Mouse (Mus musculus): ENCODE measurements around the gene Abcc3.
A peak's percentile ranks its signal among the peaks of the same experiment; 100 is the strongest.

Abcc3 gene

DNA sequence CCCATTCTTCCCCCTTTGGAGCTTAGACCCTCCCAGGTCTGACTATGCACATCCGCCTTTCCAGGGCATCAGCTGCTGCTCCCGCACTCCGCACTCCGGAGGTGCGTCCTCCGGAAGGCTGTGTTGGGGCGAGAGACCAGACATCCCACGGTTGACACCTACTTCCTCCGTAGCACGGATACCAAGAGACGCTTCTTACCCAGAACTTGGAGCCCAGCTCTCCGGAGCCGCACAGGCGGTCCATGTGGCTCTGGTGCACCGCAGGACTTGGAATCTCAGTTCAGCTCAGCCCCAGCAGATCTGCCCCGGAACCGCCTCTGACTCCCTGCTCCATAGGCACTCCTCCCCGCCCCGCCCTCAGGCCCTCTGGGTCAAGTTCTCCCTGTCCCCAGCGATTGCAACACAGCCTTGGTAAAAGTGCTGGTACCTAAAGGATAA is at the start of gene Abcc3:
TSS of gene Abcc3 (minus strand) at position 326 of the 438 bp plus-strand sequence.
- no peak for DNase-seq (ENCODE audit: low read depth)

- DNase-seq (ENCODE audit: low read depth) = no peak
These were observed 49.0 kb upstream of the Abcc3 start for GRCm38 (mm10) chr11:94441752-94442151.

GRCm38 (mm10) chr11:94441122-94441521 is 48.3 kb upstream of the Abcc3 start:
- no peak for DNase-seq (ENCODE audit: low read depth)

GRCm38 (mm10) chr11:94440421-94440820 is 47.6 kb upstream of the Abcc3 start:
- no peak for DNase-seq (ENCODE audit: low read depth)

DNA sequence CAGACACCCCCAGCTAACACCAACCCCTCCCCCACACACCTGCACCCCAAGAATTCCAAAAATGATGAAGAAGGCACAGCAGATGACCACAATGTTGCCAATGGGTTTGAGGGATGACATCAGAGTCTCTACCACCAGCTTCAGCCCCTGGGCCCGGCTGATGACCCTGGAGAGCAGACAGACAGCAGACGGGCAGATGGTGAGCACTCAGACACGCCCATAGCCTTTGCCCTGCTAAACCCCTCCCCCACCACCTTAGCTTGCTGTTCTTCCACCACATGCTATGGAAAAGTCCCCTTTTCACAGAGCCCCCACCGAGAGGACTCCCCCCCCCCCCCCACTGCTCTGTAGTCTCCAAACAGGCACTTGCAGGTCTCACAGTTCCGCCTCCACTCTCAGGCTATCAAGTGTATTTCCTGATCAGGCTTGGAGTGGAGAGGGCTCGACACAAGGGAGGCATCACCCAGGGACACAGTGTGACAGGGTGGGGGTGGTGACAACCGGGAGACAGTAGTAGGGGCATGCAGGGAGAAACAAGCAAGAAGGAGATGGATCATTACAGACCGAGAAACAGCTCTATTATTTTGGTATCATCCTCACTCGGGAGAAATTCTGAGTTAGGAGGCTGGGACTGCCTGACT is 36.3 kb upstream of the Abcc3 start:
- DNase-seq (ENCODE audit: low read depth) = no peak

DNA sequence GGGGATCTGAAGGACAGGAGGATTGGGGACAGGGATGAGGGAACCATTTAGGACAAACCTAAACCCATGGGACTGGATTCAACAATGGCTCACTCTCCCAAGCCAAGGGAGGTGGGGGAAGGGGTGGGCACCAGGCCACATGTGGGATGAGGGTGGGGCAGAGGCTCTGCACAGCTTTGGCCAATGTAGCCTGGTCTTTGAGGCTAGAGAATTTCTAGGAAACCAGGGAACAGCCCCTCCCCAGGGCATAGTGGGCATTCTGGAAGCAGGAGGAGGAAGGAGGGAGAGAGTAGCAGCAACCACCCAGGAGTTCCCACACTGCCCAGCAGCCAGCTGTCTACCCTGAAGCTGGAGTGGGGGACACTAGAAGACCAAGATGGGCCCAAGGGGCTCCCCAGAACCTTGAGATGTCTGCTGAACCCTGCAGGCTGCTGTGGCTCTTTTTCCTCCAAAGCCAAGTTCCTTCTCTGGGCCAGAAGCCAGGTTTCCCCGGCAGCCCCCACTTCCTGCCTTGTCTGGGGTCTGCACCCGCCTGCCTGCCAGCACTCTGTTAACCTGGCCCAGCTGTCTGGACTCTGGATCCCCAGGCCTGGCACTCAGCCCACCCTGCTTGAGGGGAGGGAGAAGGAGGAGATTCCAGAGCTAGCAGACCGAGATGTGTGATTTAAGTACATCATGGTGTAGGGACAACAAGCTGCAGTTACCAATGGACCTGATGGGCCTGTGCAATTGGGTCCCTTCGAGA is 35.5 kb upstream of the Abcc3 start:
- peak; percentile 81 for DNase-seq (ENCODE audit: low read depth)

- no peak for DNase-seq (ENCODE audit: low read depth)
These were observed 32.9 kb upstream of the Abcc3 start for GRCm38 (mm10) chr11:94425656-94426055.

- DNase-seq (ENCODE audit: low read depth) = no peak
These were observed 32.4 kb upstream of the Abcc3 start for GRCm38 (mm10) chr11:94425215-94425614.

DNA sequence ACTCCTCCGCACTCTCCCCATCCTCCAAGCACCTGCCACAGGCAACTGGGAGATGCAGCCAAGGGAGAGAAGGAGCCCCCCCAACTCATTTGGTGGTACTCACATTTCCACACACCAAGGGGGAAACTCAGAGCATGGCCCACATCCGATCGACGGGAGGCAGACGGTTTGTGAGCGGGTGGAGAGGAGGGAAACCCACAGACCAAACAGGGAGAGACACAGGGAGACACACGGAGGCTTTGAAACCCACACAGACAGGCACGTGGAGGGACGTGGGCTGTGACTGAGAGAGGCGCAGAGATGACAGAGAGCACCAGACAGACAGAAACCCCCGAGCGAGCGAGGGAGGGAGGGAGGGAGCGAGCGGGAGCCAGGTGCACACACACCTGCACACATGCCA is 31.6 kb upstream of the Abcc3 start:
- DNase-seq (ENCODE audit: low read depth) = no peak

DNA sequence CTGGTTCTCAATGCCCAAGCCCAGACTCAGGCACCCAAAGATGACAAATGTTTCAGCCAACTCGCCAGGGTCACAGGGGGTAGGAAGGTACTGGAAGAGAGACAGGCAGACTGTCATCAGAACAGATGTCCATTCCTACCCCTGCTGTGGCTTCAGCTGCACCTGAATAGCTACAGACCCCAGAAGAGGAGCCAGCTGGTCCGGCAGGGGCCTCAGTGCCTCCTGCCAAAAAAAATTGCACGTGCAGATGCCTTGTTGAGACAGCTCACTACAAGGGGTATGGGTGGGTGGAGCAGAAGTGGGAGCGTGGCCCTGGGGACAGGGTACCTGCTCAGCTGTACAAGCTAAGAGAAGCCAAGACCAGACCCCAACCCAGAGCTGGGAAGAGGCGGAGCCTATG is 31.1 kb upstream of the Abcc3 start:
- no peak for DNase-seq (ENCODE audit: low read depth)

DNA sequence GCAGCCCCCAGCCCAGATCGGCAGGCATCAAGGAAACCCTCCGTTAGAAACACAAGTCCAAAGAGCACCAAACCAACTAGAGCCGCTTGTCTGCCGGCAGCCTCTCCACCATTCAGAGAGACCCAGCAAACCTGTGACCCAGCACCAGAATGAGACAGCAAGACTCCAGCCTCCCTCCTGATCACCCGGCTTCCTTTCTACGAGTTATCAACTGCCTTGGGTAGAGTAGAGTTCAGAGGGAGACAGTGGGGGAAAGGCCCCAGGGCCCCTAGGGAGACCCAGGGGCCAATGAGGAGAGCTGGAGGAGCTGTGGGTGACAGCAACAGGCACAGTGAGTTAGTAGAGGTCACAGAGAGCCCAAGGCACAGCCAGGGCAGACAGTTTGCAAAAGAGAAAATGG is 28.2 kb upstream of the Abcc3 start:
- DNase-seq (ENCODE audit: low read depth) = no peak

DNA sequence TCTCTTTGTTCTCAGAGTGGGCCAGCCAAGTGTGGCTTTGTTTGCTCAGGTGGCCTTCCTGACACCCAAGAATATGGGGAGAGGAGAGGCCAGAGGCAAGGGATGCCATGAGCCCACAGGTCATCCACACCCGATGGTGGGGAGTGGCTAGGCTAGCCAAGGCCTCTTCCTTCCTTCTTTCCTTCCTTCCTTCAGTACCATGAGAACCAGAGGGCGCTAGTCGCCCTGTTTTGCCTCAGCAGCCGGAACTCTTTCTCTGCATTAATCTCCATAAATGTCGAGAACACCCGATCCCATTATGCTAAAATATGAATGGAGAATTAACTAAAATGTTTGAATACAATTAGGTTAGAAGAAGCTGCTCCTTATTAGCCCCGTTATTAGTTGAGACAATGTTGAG is 27.5 kb upstream of the Abcc3 start:
- DNase-seq (ENCODE audit: low read depth) = peak; percentile 75

GRCm38 (mm10) chr11:94419004-94419727 is 26.4 kb upstream of the Abcc3 start:
- DNase-seq (ENCODE audit: low read depth) = no peak

GRCm38 (mm10) chr11:94414042-94414441 is 21.2 kb upstream of the Abcc3 start:
- DNase-seq (ENCODE audit: low read depth) = no peak

DNA sequence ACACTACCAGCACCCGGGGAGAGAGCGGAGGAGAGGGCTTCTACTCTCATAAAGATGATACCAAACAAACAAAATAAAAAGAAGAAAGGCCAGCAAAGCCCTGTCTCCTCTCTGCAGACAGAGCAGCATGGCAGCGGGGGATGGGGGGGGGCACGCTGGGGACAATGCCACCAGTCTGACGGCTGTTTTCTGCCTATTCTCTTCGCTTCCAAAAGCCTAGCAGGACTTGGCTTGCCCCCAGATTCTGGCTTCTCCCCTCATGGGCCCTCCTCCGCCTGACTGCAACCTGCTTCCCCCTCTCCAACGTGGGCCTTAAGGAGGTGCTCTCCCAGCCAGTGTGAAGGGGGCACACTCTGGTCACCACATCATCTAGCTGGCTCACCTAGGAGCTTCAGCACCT is 20.7 kb upstream of the Abcc3 start:
- DNase-seq (ENCODE audit: low read depth) = no peak

DNA sequence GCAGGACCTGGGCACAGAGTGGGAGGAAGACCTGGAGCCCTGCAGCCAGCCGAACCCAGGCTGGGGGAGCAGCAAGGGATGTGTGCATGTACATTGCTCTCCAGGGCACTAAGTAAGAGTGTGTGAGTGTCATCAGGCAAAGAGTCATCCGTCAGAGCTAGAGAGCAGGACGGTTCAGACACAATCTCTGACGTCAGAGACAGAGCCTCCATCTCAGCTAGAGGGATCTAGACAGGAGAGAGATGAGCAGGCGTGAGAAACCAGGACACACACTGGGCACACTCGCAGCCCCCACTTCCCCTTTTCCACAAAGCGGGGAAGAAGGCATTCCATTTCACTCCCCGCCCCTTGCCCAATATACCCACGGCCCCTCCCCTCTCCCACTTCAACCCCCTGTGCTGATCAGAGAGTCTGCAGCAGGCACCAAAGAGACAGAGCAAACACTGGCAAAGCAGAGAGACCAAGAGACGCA is 20.2 kb upstream of the Abcc3 start:
- DNase-seq (ENCODE audit: low read depth) = no peak

- DNase-seq (ENCODE audit: low read depth) = no peak
These were observed 19.8 kb upstream of the Abcc3 start for GRCm38 (mm10) chr11:94412562-94412961.

DNA sequence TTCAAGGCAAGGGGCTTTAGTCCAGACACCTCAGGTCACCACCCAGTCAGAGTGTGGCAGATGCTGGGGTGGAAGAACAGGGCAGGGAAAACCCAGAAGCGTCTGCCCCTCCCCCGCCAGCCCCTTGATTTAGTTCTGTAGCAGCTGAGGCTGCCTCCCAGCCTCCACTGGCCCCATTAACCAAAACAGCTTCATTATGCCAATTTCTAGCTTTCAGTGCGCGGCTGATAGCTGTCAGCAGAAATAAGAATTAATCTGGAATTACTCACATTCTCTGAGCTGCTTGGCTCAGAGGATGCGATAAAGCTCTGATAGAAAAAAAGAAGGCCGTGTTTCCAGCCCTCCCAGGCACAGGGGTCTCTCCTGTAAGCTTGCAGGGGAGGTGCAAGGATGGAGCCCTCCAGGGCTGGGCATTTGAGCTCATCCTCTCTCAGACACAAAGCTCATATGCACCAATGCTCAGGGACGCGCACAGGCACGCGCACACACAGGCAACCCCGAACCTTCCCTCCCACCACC is 15.1 kb upstream of the Abcc3 start:
- DNase-seq (ENCODE audit: low read depth) = peak; percentile 30

GRCm38 (mm10) chr11:94405348-94405747 is 12.6 kb upstream of the Abcc3 start:
- no peak for DNase-seq (ENCODE audit: low read depth)

- peak; percentile 84 for DNase-seq (ENCODE audit: low read depth)
These were observed 12.0 kb upstream of the Abcc3 start for GRCm38 (mm10) chr11:94404641-94405260.

DNA sequence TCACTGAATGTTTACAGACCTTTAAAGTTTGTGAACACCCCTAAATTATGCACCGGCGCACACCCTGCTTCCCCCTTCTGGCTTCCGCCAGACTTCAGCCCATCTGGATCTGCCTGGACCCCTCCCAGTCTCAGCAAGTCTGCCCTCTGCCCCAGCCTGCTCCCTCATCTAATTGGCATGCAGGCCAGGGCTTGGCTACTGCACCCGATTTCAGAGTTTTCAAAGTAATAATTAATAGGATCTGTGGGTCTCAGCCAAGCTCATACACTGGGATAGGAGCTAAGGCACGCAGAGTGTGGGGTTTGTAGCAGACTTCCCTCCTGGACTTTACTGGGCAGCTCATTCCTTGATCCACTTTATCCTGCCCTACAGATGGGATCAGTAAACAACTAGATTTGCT is 11.4 kb upstream of the Abcc3 start:
- DNase-seq (ENCODE audit: low read depth) = peak; percentile 15

GRCm38 (mm10) chr11:94403757-94404156 is 11.0 kb upstream of the Abcc3 start:
- DNase-seq (ENCODE audit: low read depth) = no peak

All from NIH3T3 (cell line).